Mouse (Mus musculus) neural tube, embryonic 14.5 days (tissue): ENCODE results near the gene Ptpn3. TPM values are rescaled to one million over a fixed set of nuclear protein-coding genes. Genes with fewer than 3 reads are reported as not detected.

Experiments used
- ATAC-seq: fragments of 200-750 bp; cut with Nextera tagmentation; 2 replicates; pipeline ENCODE4 v1.8.0; 2017; ENCODE audit warnings: low read depth, mild to moderate bottlenecking, moderate TSS enrichment, moderate library complexity
- H3K27ac ChIP-seq: fragments of 300-500 bp; sonication (generic); 2 replicates; pipeline ENCODE4 v1.5.1; 2014; ENCODE audit warnings: low read depth, mild to moderate bottlenecking, control low read depth, low read length, moderate library complexity, mixed read lengths
- H3K27me3 ChIP-seq: fragments of 300-500 bp; sonication (generic); 2 replicates; pipeline ENCODE4 v1.6.1; 2014; ENCODE audit warnings: low read length; ENCODE audit not compliant: control insufficient read depth, insufficient read depth
- H3K36me3 ChIP-seq: fragments of 300-500 bp; sonication (generic); 2 replicates; pipeline ENCODE4 v1.6.1; 2014; ENCODE audit warnings: low read length, mixed read lengths; ENCODE audit not compliant: control insufficient read depth, insufficient read depth
- H3K4me1 ChIP-seq: fragments of 300-500 bp; sonication (generic); 2 replicates; pipeline ENCODE4 v1.6.1; 2014; ENCODE audit warnings: low read length; ENCODE audit not compliant: control insufficient read depth, insufficient read depth
- H3K4me2 ChIP-seq: fragments of 300-500 bp; sonication (generic); 2 replicates; pipeline ENCODE4 v1.6.1; 2014; ENCODE audit warnings: mild to moderate bottlenecking, low read depth, low read length, control low read depth
- H3K4me3 ChIP-seq: fragments of 300-500 bp; sonication (generic); 2 replicates; pipeline ENCODE4 v1.5.1; 2014; ENCODE audit warnings: low read depth, low read length, control low read depth, mixed read lengths
- H3K9ac ChIP-seq: fragments of 300-500 bp; sonication (generic); replicated peaks from 2 replicates; pipeline ENCODE4 v1.6.1; 2014; ENCODE audit warnings: low read depth, mild to moderate bottlenecking, control low read depth, low read length, mixed read lengths
- H3K9me3 ChIP-seq: fragments of 300-500 bp; sonication (generic); 2 replicates; pipeline ENCODE4 v1.6.1; 2016; ENCODE audit warnings: low read length; ENCODE audit not compliant: control insufficient read depth
- WGBS: fragments of 180-500 bp; shearing (Covaris S2); extraction: QIAGEN DNeasy Blood & Tissue Kit; methylation state at CpG from one replicate; pipeline ENCODE4 v1.1.7; 2014; 5-methylcytosine and 5-hydroxymethylcytosine counted together
- polyA plus RNA-seq: library from polyadenylated mRNA; unstranded; fragments of >200 nt; fragmentation: Nextera tagmentation; extraction: Ambion mirVana; gene quantifications from 2 replicates; pipeline ENCODE4 v1.2.1, GENCODE M21; 2014

The Ptpn3 gene
- polyA plus RNA-seq, 1 experiment from 2014 or later = 7.6 TPM

GRCm38 (mm10) chr4:57261813-57262212, 39.8 kb downstream of the Ptpn3 start:
- no peaks in the 10 kb centered on the region for H3K36me3 ChIP-seq
- no peak overlapping the region for H3K4me3 ChIP-seq
- H3K4me1 ChIP-seq = 0 out of 2 replicates have a peak, but pooled peaks cover 2% of the 10 kb centered on the region
- no peak overlapping the region for H3K27ac ChIP-seq
- no peak overlapping the region for H3K4me2 ChIP-seq
- ATAC-seq = no peak
- no peaks in the 10 kb centered on the region for H3K9me3 ChIP-seq
- 59% methylated on average over 9 of the region's 9 CpGs for WGBS
- no peak overlapping the region for H3K9ac ChIP-seq
- no peaks in the 10 kb centered on the region for H3K27me3 ChIP-seq

GRCm38 (mm10) chr4:57258159-57259035, 43.2 kb downstream of the Ptpn3 start:
- Histone ChIP-seq H3K27me3 (no peaks in the 10 kb centered on the region), H3K4me1 (0 out of 2 replicates have a peak, but pooled peaks cover 2% of the 10 kb centered on the region), H3K9me3 (no peaks in the 10 kb centered on the region), H3K4me2 (no peak overlapping the region), H3K4me3 (no peak overlapping the region), H3K36me3 (no peaks in the 10 kb centered on the region), H3K27ac (no peak overlapping the region), H3K9ac (no peak overlapping the region)
- ATAC-seq = no peak
- WGBS = 43% methylated on average over 14 of the region's 14 CpGs

- Histone ChIP-seq H3K9me3 (no peaks in the 10 kb centered on the region), H3K4me2 (no peak overlapping the region), H3K27me3 (no peaks in the 10 kb centered on the region), H3K9ac (no peak overlapping the region), H3K27ac (no peak overlapping the region), H3K36me3 (no peaks in the 10 kb centered on the region), H3K4me3 (no peak overlapping the region), H3K4me1 (0 out of 2 replicates have a peak, but pooled peaks cover 2% of the 10 kb centered on the region)
- WGBS = 89% methylated on average over 8 of the region's 8 CpGs
- no peak for ATAC-seq
Measured at GRCm38 (mm10) chr4:57257409-57257808, 44.2 kb downstream of the Ptpn3 start.

GRCm38 (mm10) chr4:57256761-57257160, 44.9 kb downstream of the Ptpn3 start:
- Histone ChIP-seq H3K27me3 (no peaks in the 10 kb centered on the region), H3K9me3 (no peaks in the 10 kb centered on the region), H3K4me3 (no peak overlapping the region), H3K4me2 (no peak overlapping the region), H3K36me3 (no peaks in the 10 kb centered on the region), H3K4me1 (0 out of 2 replicates have a peak, but pooled peaks cover 2% of the 10 kb centered on the region), H3K27ac (no peak overlapping the region), H3K9ac (no peak overlapping the region)
- 83% methylated on average over 4 of the region's 4 CpGs for WGBS
- ATAC-seq = no peak

GRCm38 (mm10) chr4:57254412-57254811, 47.2 kb downstream of the Ptpn3 start:
- Histone ChIP-seq H3K4me3 (no peak overlapping the region), H3K4me2 (no peak overlapping the region), H3K36me3 (no peaks in the 10 kb centered on the region), H3K27ac (no peak overlapping the region), H3K9ac (no peak overlapping the region), H3K9me3 (no peaks in the 10 kb centered on the region), H3K27me3 (no peaks in the 10 kb centered on the region), H3K4me1 (0 out of 2 replicates have a peak, but pooled peaks cover 2% of the 10 kb centered on the region)
- ATAC-seq = no peak
- WGBS = 79% methylated on average over 6 of the region's 6 CpGs

GRCm38 (mm10) chr4:57250636-57251035, 51.0 kb downstream of the Ptpn3 start:
- H3K9me3 ChIP-seq = no peaks in the 10 kb centered on the region
- WGBS = 25% methylated on average over 2 of the region's 2 CpGs
- H3K4me1 ChIP-seq = no peaks in the 10 kb centered on the region
- no peak for ATAC-seq
- no peak overlapping the region for H3K27ac ChIP-seq
- no peaks in the 10 kb centered on the region for H3K36me3 ChIP-seq
- no peak overlapping the region for H3K4me2 ChIP-seq
- no peak overlapping the region for H3K4me3 ChIP-seq
- no peaks in the 10 kb centered on the region for H3K27me3 ChIP-seq
- H3K9ac ChIP-seq = no peak overlapping the region

GRCm38 (mm10) chr4:57249108-57249507, 52.5 kb downstream of the Ptpn3 start:
- no peak overlapping the region for H3K4me2 ChIP-seq
- H3K4me1 ChIP-seq = no peaks in the 10 kb centered on the region
- no peaks in the 10 kb centered on the region for H3K36me3 ChIP-seq
- 11% methylated on average over 8 of the region's 8 CpGs for WGBS
- no peaks in the 10 kb centered on the region for H3K9me3 ChIP-seq
- ATAC-seq = no peak
- H3K27ac ChIP-seq = no peak overlapping the region
- H3K27me3 ChIP-seq = no peaks in the 10 kb centered on the region
- H3K9ac ChIP-seq = no peak overlapping the region
- no peak overlapping the region for H3K4me3 ChIP-seq

- no peak for ATAC-seq
- Histone ChIP-seq H3K9ac (no peak overlapping the region), H3K36me3 (no peaks in the 10 kb centered on the region), H3K27ac (no peak overlapping the region), H3K4me2 (no peak overlapping the region), H3K27me3 (no peaks in the 10 kb centered on the region), H3K9me3 (no peaks in the 10 kb centered on the region), H3K4me1 (no peaks in the 10 kb centered on the region), H3K4me3 (no peak overlapping the region)
- 94% methylated on average over 10 of the region's 10 CpGs for WGBS
Measured at GRCm38 (mm10) chr4:57244874-57245273, 56.8 kb downstream of the Ptpn3 start.

- no peaks in the 10 kb centered on the region for H3K9me3 ChIP-seq
- no peak for ATAC-seq
- H3K27me3 ChIP-seq = no peaks in the 10 kb centered on the region
- no peak overlapping the region for H3K9ac ChIP-seq
- no peaks in the 10 kb centered on the region for H3K36me3 ChIP-seq
- WGBS = 76% methylated on average over 11 of the region's 11 CpGs
- no peak overlapping the region for H3K4me3 ChIP-seq
- H3K4me1 ChIP-seq = no peaks in the 10 kb centered on the region
- H3K27ac ChIP-seq = no peak overlapping the region
- H3K4me2 ChIP-seq = no peak overlapping the region
Measured at GRCm38 (mm10) chr4:57243312-57243711, 58.3 kb downstream of the Ptpn3 start.
